Mouse (Mus musculus) olfactory bulb, adult 2 months (tissue): ENCODE results near the gene Hsp90ab1. TPM values are rescaled to one million over a fixed set of nuclear protein-coding genes. Genes with fewer than 3 reads are reported as not detected.

ENCODE experiments used
- H3K27ac ChIP-seq: fragments of 200-500 bp; 2 replicates; pipeline ENCODE4 v1.5.1; 2012; ENCODE audit warnings: low read depth, low read length; ENCODE audit not compliant: insufficient read depth
- H3K4me1 ChIP-seq: fragments of 200-500 bp; 2 replicates; pipeline ENCODE4 v1.6.1; 2012; ENCODE audit warnings: low read length; ENCODE audit not compliant: control insufficient read depth, insufficient read depth
- H3K4me3 ChIP-seq: fragments of 200-500 bp; 2 replicates; pipeline ENCODE4 v1.5.1; 2012; ENCODE audit warnings: mild to moderate bottlenecking, low read depth, low read length, moderate library complexity; ENCODE audit not compliant: insufficient read depth
- CTCF ChIP-seq: fragments of 200-500 bp; IDR thresholded peaks from 2 replicates; pipeline ENCODE4 v1.5.1; 2012; ENCODE audit warnings: low read depth, mild to moderate bottlenecking, low read length, moderate library complexity; ENCODE audit not compliant: insufficient read depth
- POLR2A ChIP-seq: fragments of 200-500 bp; IDR thresholded peaks from 2 replicates; pipeline ENCODE4 v1.6.1; 2012; ENCODE audit warnings: mild to moderate bottlenecking, low read depth, low read length, moderate library complexity; ENCODE audit not compliant: insufficient read depth
- WGBS: fragments of 180-500 bp; shearing (Covaris S2); methylation state at CpG from one replicate; pipeline ENCODE4 v1.1.7; 2018; 5-methylcytosine and 5-hydroxymethylcytosine counted together
- polyA plus RNA-seq: library from polyadenylated mRNA; stranded (reverse); fragments of >200 nt; gene quantifications from 2 replicates; pipeline ENCODE4 v1.2.4, GENCODE M21; 2012; ENCODE audit warnings: low replicate concordance; ENCODE audit not compliant: missing spikeins, insufficient read depth, insufficient read length

Hsp90ab1 gene
- polyA plus RNA-seq, 1 experiment: 1,562 TPM

DNA sequence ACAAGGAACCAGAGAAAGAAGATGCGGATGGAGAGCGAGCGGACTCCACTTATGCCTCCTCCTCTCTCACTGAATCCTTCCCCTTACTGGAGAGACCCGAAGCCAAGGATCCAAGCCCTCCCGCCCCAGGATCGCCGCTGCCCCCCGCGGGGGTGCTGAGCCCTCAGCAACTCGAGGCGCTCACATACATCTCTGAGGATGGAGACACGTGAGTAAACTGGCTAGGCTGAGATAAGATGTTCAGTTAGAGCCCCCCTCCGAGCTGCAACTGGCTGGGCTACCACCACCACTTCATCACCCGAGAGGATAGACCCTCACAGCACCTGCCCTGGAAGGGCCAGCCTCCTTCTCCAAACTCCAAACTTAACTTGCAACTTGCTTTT is 17.0 kb downstream of the Hsp90ab1 start:
- H3K27ac ChIP-seq: no peak overlapping the region
- H3K4me3 ChIP-seq: peak overlapping the region; percentile 61
- H3K4me1 ChIP-seq: peaks cover 15% of the 10 kb centered on the region
- TF ChIP-seq CTCF: no peak
- no peak for TF ChIP-seq POLR2A
- WGBS: 5% methylated on average over 14 of the region's 14 CpGs

DNA sequence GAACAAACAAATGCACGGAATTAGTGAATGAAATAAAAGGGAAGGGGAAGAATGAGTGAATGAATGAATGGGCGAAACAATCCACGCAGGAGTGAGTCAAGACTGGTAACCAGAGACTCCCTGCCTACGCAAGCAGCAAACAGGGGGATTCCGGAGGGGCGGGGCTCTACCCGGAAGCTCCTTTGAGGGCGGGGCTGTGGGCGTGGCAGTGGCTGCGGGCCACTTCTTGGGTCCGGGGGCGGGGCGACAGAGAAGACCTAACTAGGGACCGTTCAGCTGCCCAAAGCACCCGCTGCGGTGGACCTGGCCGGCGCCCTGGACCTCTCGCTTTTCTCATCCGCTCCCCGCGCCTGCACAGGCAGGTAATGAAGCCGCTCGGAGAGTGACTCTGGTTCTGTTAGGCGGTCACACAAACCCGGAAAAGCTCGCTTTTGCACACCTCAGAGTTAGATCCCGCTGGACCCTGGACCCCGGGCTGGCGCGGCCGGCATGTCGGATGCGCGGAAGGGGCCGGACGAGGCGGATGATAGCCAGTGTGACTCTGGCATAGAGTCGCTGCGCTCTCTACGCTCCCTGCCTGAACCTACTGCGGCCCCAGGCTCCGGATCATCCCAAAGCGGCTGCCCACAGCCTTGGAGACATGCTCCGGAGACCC is 17.5 kb downstream of the Hsp90ab1 start, which contains the start of gene Nfkbie:
Gene Nfkbie, plus strand, starts transcription at position 252 of the 655 bp plus-strand sequence.
- under 1% methylated on average over 45 of the region's 45 CpGs for WGBS
- Histone ChIP-seq H3K27ac (no peak within 1 kb of the TSS), H3K4me1 (peaks cover 15% of the 10 kb centered on the region), H3K4me3 (peak within 1 kb of the TSS; percentile 61)
- no peak for TF ChIP-seq CTCF
- TF ChIP-seq POLR2A: no peak

DNA sequence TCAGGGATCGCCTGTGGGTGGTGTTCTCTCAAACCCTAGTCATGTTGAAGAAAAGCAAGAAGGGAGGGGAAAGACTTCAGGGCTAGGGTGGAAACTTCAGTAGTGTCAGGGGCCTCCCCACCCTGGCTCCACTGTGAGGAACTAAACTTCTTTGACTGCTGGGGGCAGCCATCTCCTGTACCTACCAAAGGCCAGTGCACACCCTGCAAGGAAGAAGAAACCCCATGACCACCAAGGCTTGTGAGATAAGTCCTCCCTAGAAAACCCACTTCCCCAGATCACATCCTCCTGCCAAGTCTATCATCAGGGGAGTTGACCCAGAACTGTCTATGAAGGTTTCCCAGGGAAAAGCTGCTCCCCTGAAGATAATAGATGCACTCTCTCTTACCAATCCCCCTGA is 18.7 kb downstream of the Hsp90ab1 start:
- Histone ChIP-seq H3K4me3 (no peak overlapping the region), H3K4me1 (peaks cover 22% of the 10 kb centered on the region), H3K27ac (no peak overlapping the region)
- no peak for TF ChIP-seq CTCF
- no peak for TF ChIP-seq POLR2A
- WGBS: 42% methylated on average over 1 of the region's 1 CpGs

DNA sequence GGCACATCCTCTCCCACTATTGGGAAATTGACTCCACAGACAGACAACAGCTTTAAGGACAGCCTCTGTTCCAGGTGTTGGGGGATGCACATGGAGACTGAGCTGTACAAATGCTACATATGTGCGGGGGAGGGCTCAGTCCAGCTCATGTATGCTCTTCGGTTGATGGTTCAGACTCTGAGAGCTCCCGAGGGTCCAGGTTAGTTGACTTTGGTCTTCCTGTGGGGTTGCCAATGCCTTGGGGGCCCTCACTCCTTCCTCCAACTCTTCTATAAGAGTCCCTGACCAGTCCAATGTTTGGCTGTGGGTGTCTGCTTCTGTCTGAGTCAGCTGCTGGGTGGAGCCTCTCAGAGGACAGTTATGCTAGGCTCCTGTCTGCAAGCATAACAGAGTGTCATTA is 20.0 kb downstream of the Hsp90ab1 start:
- TF ChIP-seq POLR2A: no peak
- no peak for TF ChIP-seq CTCF
- Histone ChIP-seq H3K4me3 (no peak overlapping the region), H3K4me1 (peaks cover 25% of the 10 kb centered on the region), H3K27ac (no peak overlapping the region)
- 85% methylated on average over 3 of the region's 3 CpGs for WGBS

DNA sequence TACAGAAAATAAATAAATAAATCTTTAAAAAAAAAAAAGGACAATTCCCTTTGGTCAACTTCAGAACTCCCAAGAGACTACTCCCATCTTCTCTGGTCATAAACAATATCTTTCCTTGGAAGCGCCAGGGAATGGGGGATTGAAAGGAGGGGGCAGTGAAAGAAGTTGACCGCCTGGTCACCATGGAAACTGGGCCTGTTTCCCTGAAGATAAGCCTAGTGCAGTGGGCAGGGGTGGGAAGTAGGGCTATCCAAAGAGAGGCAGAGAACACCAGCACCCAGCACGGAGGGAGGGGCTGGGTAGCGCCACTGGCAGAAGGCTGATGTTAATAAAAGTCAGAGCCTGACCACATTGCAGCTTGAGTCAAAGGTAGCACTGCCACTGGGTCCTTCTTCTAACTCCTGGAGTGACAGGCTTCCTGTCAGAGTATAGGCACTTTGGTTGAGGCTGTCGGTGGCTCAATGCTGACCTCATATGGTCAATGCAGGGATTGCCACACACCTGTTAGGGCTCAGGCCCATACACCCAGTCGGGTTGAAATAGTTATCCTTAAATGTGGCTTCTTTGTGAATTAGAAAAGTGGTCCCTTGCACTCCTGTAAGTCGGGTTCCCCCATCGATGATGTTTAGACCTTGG is 21.1 kb downstream of the Hsp90ab1 start:
- H3K27ac ChIP-seq: no peak overlapping the region
- 8% methylated on average over 8 of the region's 8 CpGs for WGBS
- H3K4me1 ChIP-seq: peaks cover 30% of the 10 kb centered on the region
- no peak overlapping the region for H3K4me3 ChIP-seq
- TF ChIP-seq CTCF: peak; percentile 32; the same call in 1 of the 2 replicates
- TF ChIP-seq POLR2A: no peak

DNA sequence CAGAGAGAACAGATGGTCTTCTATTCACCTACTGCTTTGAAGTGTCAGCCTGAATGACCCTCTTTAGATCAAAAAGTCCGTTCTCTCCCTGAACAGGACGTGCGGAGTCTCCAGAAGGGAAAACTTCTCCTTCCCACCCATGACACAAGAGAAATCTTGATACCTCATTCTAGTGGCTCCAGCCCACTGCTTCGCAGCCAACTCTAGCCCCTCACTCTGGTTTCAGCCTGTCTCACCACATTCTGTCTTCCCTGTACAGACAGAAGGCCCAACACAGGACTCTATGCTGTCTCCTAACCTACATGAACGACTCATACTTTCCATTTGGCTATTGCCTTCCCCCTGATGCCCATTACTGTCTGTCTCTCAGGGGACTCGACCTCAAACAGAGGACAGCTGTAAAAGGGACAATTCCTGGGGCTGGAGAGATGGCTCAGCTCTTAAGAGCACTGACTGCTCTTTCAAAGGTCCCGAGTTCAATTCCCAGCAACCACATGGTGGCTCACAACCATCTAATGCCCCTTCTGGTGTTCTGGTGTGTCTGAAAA is 21.7 kb downstream of the Hsp90ab1 start:
- WGBS: 77% methylated on average over 7 of the region's 7 CpGs
- no peak for TF ChIP-seq CTCF
- no peak for TF ChIP-seq POLR2A
- no peak overlapping the region for H3K4me3 ChIP-seq
- no peak overlapping the region for H3K27ac ChIP-seq
- H3K4me1 ChIP-seq: peaks cover 34% of the 10 kb centered on the region

DNA sequence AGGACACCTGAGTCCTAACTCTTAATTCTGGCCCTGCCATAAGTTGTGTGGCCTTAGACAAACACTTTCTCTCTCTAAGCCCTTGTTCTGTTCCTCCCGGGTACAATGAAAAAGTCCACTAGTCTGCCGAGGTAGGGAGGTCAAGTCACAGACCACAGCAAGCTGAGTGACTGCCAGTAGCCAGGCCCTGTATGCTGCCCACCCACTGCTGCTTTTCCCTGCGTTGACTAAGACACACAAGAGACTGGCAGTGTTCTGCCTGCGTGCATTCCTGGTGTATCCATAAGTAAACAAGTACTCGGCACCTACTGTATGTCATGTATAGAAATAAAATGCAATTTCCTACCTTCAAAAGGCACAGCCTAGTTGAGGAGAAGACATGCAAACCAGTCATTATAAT is 22.8 kb downstream of the Hsp90ab1 start:
- H3K4me3 ChIP-seq: no peak overlapping the region
- H3K4me1 ChIP-seq: peaks cover 30% of the 10 kb centered on the region
- H3K27ac ChIP-seq: no peak overlapping the region
- TF ChIP-seq CTCF (no peak), POLR2A (no peak)
- WGBS: 21% methylated on average over 5 of the region's 5 CpGs

DNA sequence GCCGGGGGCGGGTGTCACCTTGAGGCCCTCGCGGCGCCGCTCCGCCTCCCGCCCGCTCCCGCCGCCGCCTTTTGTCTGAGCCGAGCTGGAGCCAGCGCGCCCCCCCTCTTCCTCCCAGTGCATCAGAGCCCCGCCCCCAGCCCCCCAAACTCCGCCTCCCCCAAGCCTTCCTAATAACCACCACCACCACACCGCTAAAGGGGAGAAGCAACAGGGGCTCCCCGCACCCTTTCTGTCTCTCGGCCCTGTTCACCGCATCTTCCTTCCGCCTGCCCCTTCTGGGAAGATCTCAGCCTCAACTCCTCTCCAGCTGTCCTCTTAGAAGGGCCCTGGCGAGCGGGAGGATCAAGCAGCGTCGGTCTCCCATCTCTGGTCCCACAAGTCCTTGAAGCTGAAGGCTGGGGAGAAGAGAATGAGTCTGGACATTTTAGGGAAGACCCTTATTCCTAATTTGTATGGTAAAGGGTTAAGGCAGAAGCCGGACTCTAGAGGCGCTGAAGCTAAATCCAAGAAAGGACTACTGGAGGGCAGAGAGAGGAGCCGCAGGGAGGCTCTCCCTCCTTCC is 23.4 kb downstream of the Hsp90ab1 start, which contains the start of gene Tmem151b:
Gene Tmem151b, minus strand, starts transcription at position 61 of the 565 bp plus-strand sequence.
- under 1% methylated on average over 12 of the region's 29 CpGs for WGBS
- TF ChIP-seq POLR2A (no peak), CTCF (no peak)
- H3K4me3 ChIP-seq: peak within 1 kb of the TSS; percentile 76
- peak within 1 kb of the TSS; percentile 32 for H3K27ac ChIP-seq
- H3K4me1 ChIP-seq: peaks cover 33% of the 10 kb centered on the region
